Mouse (Mus musculus): ENCODE data around the gene Serpina3c. TPM values are rescaled to one million over a fixed set of nuclear protein-coding genes. Genes with fewer than 3 reads are reported as not detected.

Gene Serpina3c
- polyA plus RNA-seq (2015; fragmentation: Nextera tagmentation; extraction: Ambion mirVana): 1.5 and 1.9 TPM in 2 replicates

GRCm38 (mm10) chr12:104153656-104154055 is at the start of gene Serpina3c:
Gene Serpina3c, minus strand, starts transcription at chr12:104153870.

GRCm38 (mm10) chr12:104127696-104128095 is 26.0 kb downstream of the Serpina3c start, which contains the start of gene Serpina3b:
Gene Serpina3b, plus strand, starts transcription at chr12:104127996.

GRCm38 (mm10) chr12:104112333-104112732 is 41.3 kb downstream of the Serpina3c start, which contains the start of gene Serpina3a:
Gene Serpina3a, plus strand, starts transcription at chr12:104112724.

GRCm38 (mm10) chr12:104100768-104101167 is 52.9 kb downstream of the Serpina3c start, which contains the start of gene Serpina5:
Gene Serpina5, plus strand, starts transcription at chr12:104101113.

Other genes with a start within 250 kb of the Serpina3c start
- gene Serpina1c, start 249.0 kb downstream of the Serpina3c start, polyA plus RNA-seq (2015; fragmentation: Nextera tagmentation; extraction: Ambion mirVana): 28.3 and 41.0 TPM in 2 replicates
- gene Serpina1e, start 194.9 kb downstream of the Serpina3c start, polyA plus RNA-seq (2015; fragmentation: Nextera tagmentation; extraction: Ambion mirVana): 102 and 144 TPM in 2 replicates
- gene Serpina11, start 163.9 kb downstream of the Serpina3c start, polyA plus RNA-seq (2015; fragmentation: Nextera tagmentation; extraction: Ambion mirVana): 5.1 and 6.6 TPM in 2 replicates
- 0.12 TPM in 1 of 2 replicates, not detected in the other for gene Serpina9, start 140.1 kb downstream of the Serpina3c start, polyA plus RNA-seq (2015; fragmentation: Nextera tagmentation; extraction: Ambion mirVana)
- not detected in 2 replicates for gene Serpina12, start 109.4 kb downstream of the Serpina3c start, polyA plus RNA-seq (2015; fragmentation: Nextera tagmentation; extraction: Ambion mirVana)
- gene Serpina5, start 52.8 kb downstream of the Serpina3c start, polyA plus RNA-seq (2015; fragmentation: Nextera tagmentation; extraction: Ambion mirVana): 0.08 and 0.23 TPM in 2 replicates
- not detected in 2 replicates for gene Serpina3a, start 41.1 kb downstream of the Serpina3c start, polyA plus RNA-seq (2015; fragmentation: Nextera tagmentation; extraction: Ambion mirVana)
- not detected in 2 replicates for gene Serpina3b, start 25.9 kb downstream of the Serpina3c start, polyA plus RNA-seq (2015; fragmentation: Nextera tagmentation; extraction: Ambion mirVana)
- 0.24 and 0.61 TPM in 2 replicates for gene Serpina3f, start 60.7 kb upstream of the Serpina3c start, polyA plus RNA-seq (2015; fragmentation: Nextera tagmentation; extraction: Ambion mirVana)
- 28.0 and 36.0 TPM in 2 replicates for gene Serpina3g, start 82.4 kb upstream of the Serpina3c start, polyA plus RNA-seq (2015; fragmentation: Nextera tagmentation; extraction: Ambion mirVana)
- gene Serpina3i, start 109.3 kb upstream of the Serpina3c start, polyA plus RNA-seq (2015; fragmentation: Nextera tagmentation; extraction: Ambion mirVana): 0.40 and 0.87 TPM in 2 replicates
- gene Serpina3j, start 160.7 kb upstream of the Serpina3c start, polyA plus RNA-seq (2015; fragmentation: Nextera tagmentation; extraction: Ambion mirVana): not detected in 2 replicates
- 18.3 and 21.4 TPM in 2 replicates for gene Serpina3k, start 184.6 kb upstream of the Serpina3c start, polyA plus RNA-seq (2015; fragmentation: Nextera tagmentation; extraction: Ambion mirVana)
- gene Serpina3m, start 184.6 kb upstream of the Serpina3c start, polyA plus RNA-seq (2015; fragmentation: Nextera tagmentation; extraction: Ambion mirVana): 10.4 and 13.1 TPM in 2 replicates